Comparison of ENCODE assay signal across 17 mouse cellular contexts in the genomic region with DNA sequence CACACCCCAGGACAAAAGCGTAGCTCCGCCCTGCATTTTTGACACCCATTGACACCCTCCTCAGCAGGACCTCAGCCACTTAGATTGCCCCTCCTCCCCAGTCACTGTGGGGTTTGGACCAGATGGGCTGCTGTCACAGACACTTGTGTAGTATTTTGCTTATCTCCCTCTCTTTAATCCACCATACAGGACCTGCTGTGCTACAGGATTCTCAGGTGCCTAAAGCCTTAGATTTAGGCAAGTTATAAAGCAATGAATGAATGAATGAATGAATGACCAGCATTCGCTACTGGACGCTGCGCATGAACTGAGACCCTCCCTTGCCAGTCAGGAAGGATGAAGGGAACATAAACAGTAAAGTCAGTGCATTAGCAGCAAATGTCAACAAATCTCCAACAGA. TPM values are rescaled to one million over a fixed set of nuclear protein-coding genes. Genes with fewer than 3 reads are reported as not detected.
DNase-seq lines count a peak whose midpoint lies in the region; ATAC-seq and TF ChIP-seq lines count a peak whose summit lies in the region.
"Had no signal": no experiment of that assay in that cellular context is flagged by ENCODE, and none has a peak within 500 bp of the region (broad histone marks: within the 10 kb centered on the region; RNA-seq: fewer than 3 reads in every experiment).

No protein-coding gene starts in this region.

- TF ChIP-seq POLR2A in heart, adult 2 months (IDR thresholded peaks at IDR 0.05; ENCODE audit: insufficient read depth, low read depth, low read length): no peak

- H3K4me3 ChIP-seq in heart, embryonic 12.5 days: peak overlapping the region; percentile 49
- no peak overlapping the region for H3K4me3 ChIP-seq in heart, adult 2 months
- no peak overlapping the region for H3K4me3 ChIP-seq in lung, embryonic 16.5 days (ENCODE audit: low read length)
- H3K4me3 ChIP-seq in embryonic facial prominence, embryonic 13.5 days: no peak overlapping the region
- H3K4me3 ChIP-seq in neural tube, embryonic 12.5 days: 0 out of 2 replicates have a peak overlapping the region, but pooled peaks have one; percentile 27

- ATAC-seq in heart, embryonic 12.5 days (ENCODE audit: insufficient number of reproducible peaks, low FRiP score): no peak
- ATAC-seq in lung, embryonic 16.5 days (ENCODE audit: low read depth): peak; percentile 26; the same call in 1 of the 2 replicates
- no peak for ATAC-seq in embryonic facial prominence, embryonic 13.5 days (ENCODE audit: insufficient number of reproducible peaks, insufficient read depth, low FRiP score, low TSS enrichment, low read depth)
- no peak for ATAC-seq in neural tube, embryonic 12.5 days (ENCODE audit: low FRiP score, low read depth)
- ATAC-seq: activated CD4-positive, CD25-positive, alpha-beta regulatory T cell, adult 4 months had no signal

- no peak for TF ChIP-seq CTCF in heart, adult 2 months (IDR thresholded peaks at IDR 0.05)

- H3K9me3 ChIP-seq in heart, embryonic 12.5 days (replicated peaks): no peaks in the 10 kb centered on the region
- H3K9me3 ChIP-seq in lung, embryonic 16.5 days (ENCODE audit: control insufficient read depth, low read length): no peaks in the 10 kb centered on the region
- no peaks in the 10 kb centered on the region for H3K9me3 ChIP-seq in embryonic facial prominence, embryonic 13.5 days
- H3K9me3 ChIP-seq in neural tube, embryonic 12.5 days: no peaks in the 10 kb centered on the region
- H3K9me3 ChIP-seq: forebrain, embryonic 10.5 days; midbrain, embryonic 12.5 days had no signal

- H3K27ac ChIP-seq in heart, embryonic 12.5 days (ENCODE audit: poor library complexity, severe bottlenecking): no peak overlapping the region
- no peak overlapping the region for H3K27ac ChIP-seq in heart, adult 2 months
- H3K27ac ChIP-seq in lung, embryonic 16.5 days (ENCODE audit: low read length): no peak overlapping the region
- no peak overlapping the region for H3K27ac ChIP-seq in embryonic facial prominence, embryonic 13.5 days
- no peak overlapping the region for H3K27ac ChIP-seq in neural tube, embryonic 12.5 days
- H3K27ac ChIP-seq: forebrain, embryonic 10.5 days; liver, embryonic 14.5 days; midbrain, embryonic 12.5 days had no signal

- DNase-seq in heart, adult 2 months: no peak
- DNase-seq in lung, postnatal 36 days: no peak
- DNase-seq in left cerebral cortex, adult 9 months (ENCODE audit: low spot score in 2 of 2): no peak
- no peak for DNase-seq in left cerebral cortex, adult 11 months (ENCODE audit: low spot score)
- DNase-seq: B cell, adult 2 months; cerebellum, adult 11-12 months; layer of hippocampus, postnatal 36 days had no signal

- H3K27me3 ChIP-seq in heart, embryonic 12.5 days (replicated peaks): peaks cover 88% of the 10 kb centered on the region
- peaks cover 41% of the 10 kb centered on the region for H3K27me3 ChIP-seq in heart, adult 2 months (ENCODE audit: control insufficient read depth, insufficient read depth, low read length)
- H3K27me3 ChIP-seq in lung, embryonic 16.5 days (ENCODE audit: control insufficient read depth, insufficient read depth, low read depth, low read length): peaks cover 66% of the 10 kb centered on the region
- H3K27me3 ChIP-seq in embryonic facial prominence, embryonic 13.5 days: peaks cover 98% of the 10 kb centered on the region
- H3K27me3 ChIP-seq in neural tube, embryonic 12.5 days (replicated peaks): peaks cover 93% of the 10 kb centered on the region

- peak overlapping the region; percentile 84 for H3K4me2 ChIP-seq in heart, embryonic 12.5 days
- H3K4me2 ChIP-seq in lung, embryonic 16.5 days (ENCODE audit: low read depth, low read length): peak overlapping the region; percentile 56
- no peak overlapping the region for H3K4me2 ChIP-seq in embryonic facial prominence, embryonic 13.5 days
- H3K4me2 ChIP-seq in neural tube, embryonic 12.5 days (replicated peaks): no peak overlapping the region

- no peak for TF ChIP-seq EP300 in heart, adult 2 months (IDR thresholded peaks at IDR 0.05; ENCODE audit: insufficient read depth, low read depth, low read length)

- WGBS in heart, embryonic 12.5 days: 6% methylated on average over 5 of the region's 5 CpGs
- 17% methylated on average over 5 of the region's 5 CpGs for whole genome bisulfite sequencing in heart, adult 2 months
- WGBS in lung, embryonic 16.5 days: 2% methylated on average over 5 of the region's 5 CpGs
- WGBS in embryonic facial prominence, embryonic 13.5 days: 4% methylated on average over 5 of the region's 5 CpGs
- 4% methylated on average over 5 of the region's 5 CpGs for WGBS in neural tube, embryonic 12.5 days

- peaks cover 48% of the 10 kb centered on the region for H3K4me1 ChIP-seq in heart, embryonic 12.5 days (replicated peaks)
- peaks cover 5% of the 10 kb centered on the region for H3K4me1 ChIP-seq in heart, adult 2 months (ENCODE audit: control insufficient read depth, insufficient read depth, low read length)
- H3K4me1 ChIP-seq in lung, embryonic 16.5 days (replicated peaks; ENCODE audit: control insufficient read depth, insufficient read depth, low read length): peaks cover 45% of the 10 kb centered on the region
- peaks cover 40% of the 10 kb centered on the region for H3K4me1 ChIP-seq in embryonic facial prominence, embryonic 13.5 days
- H3K4me1 ChIP-seq in neural tube, embryonic 12.5 days: peaks cover 34% of the 10 kb centered on the region

- no peaks in the 10 kb centered on the region for H3K36me3 ChIP-seq in heart, embryonic 12.5 days
- no peaks in the 10 kb centered on the region for H3K36me3 ChIP-seq in heart, adult 2 months (ENCODE audit: control insufficient read depth, insufficient read depth, low read length)
- no peaks in the 10 kb centered on the region for H3K36me3 ChIP-seq in lung, embryonic 16.5 days (ENCODE audit: control insufficient read depth, insufficient read depth, low read length)
- H3K36me3 ChIP-seq in embryonic facial prominence, embryonic 13.5 days: no peaks in the 10 kb centered on the region
- H3K36me3 ChIP-seq in neural tube, embryonic 12.5 days: no peaks in the 10 kb centered on the region
- H3K36me3 ChIP-seq: forebrain, embryonic 10.5 days; midbrain, embryonic 12.5 days had no signal

- intact Hi-C loops in heart, adult 2 months (cut with DNase I): loop anchor here (10.0 kb wide), 1 partner anchor 1256 kb away; no protein-coding TSS in a partner anchor

- H3K79me2 ChIP-seq in heart, adult 2 months (replicated peaks; ENCODE audit: control insufficient read depth, insufficient read depth, low read length): no peaks in the 10 kb centered on the region

- H3K9ac ChIP-seq in heart, embryonic 12.5 days: no peak overlapping the region
- no peak overlapping the region for H3K9ac ChIP-seq in heart, adult 2 months (ENCODE audit: low read depth, low read length)
- no peak overlapping the region for H3K9ac ChIP-seq in lung, embryonic 16.5 days (ENCODE audit: low read length)
- peak overlapping the region; percentile 61; the same call in 1 of the 2 replicates for H3K9ac ChIP-seq in embryonic facial prominence, embryonic 13.5 days
- no peak overlapping the region for H3K9ac ChIP-seq in neural tube, embryonic 12.5 days
- H3K9ac ChIP-seq: liver, embryonic 14.5 days; midbrain, embryonic 12.5 days had no signal

RNA-seq across cellular contexts. Expression of a gene that starts 5.3 kb away (rescaled TPM):
- 0.08 TPM in 1 of 2 replicates, not detected in the other for polyA plus RNA-seq in heart, embryonic 12.5 days (2016; fragmentation: Nextera tagmentation; extraction: Ambion mirVana)
- total RNA-seq in heart, adult 2 months (2021): not detected
- 0.09 and 0.16 TPM in 2 replicates for polyA plus RNA-seq in heart, adult 2 months (2012; rRNA removed)
- polyA plus RNA-seq in lung, embryonic 16.5 days (2015; fragmentation: Nextera tagmentation; extraction: Ambion mirVana): 0.31 and 0.45 TPM in 2 replicates
- not detected in 2 replicates for polyA plus RNA-seq in embryonic facial prominence, embryonic 13.5 days (2015; fragmentation: Nextera tagmentation; extraction: Ambion mirVana)
- not detected in 2 replicates for polyA plus RNA-seq in neural tube, embryonic 12.5 days (2016; fragmentation: Nextera tagmentation; extraction: Ambion mirVana)
- total RNA-seq: layer of hippocampus, postnatal 36 days; MEL had no signal
- polyA plus RNA-seq: forebrain, embryonic 10.5 days; heart, postnatal 0 days; midbrain, embryonic 12.5 days had no signal

Comparison
In these comparisons a context has a peak if more than half of its experiments do, and no peak if none do; other contexts are left out.
1. H3K4me3 ChIP-seq: peak in heart, embryonic 12.5 days (single experiment) and neural tube, embryonic 12.5 days (single experiment); none in heart, adult 2 months (single experiment), lung, embryonic 16.5 days (single experiment) and embryonic facial prominence, embryonic 13.5 days (single experiment).
2. H3K4me2 ChIP-seq: peak in heart, embryonic 12.5 days (single experiment) and lung, embryonic 16.5 days (single experiment); none in embryonic facial prominence, embryonic 13.5 days (single experiment) and neural tube, embryonic 12.5 days (single experiment).